Mouse (Mus musculus): ENCODE results near the gene Trabd2b. TPM values are rescaled to one million over a fixed set of nuclear protein-coding genes. Genes with fewer than 3 reads are reported as not detected.

Trabd2b gene
- polyA plus RNA-seq, 1 experiment = not detected

- WGBS = 90% methylated on average over 2 of the region's 2 CpGs
- H3K4me3 ChIP-seq (ENCODE audit: insufficient read depth, low read depth, low read length) = no peak overlapping the region
- H3K27ac ChIP-seq (ENCODE audit: insufficient read depth, low read depth, low read length) = no peak overlapping the region
- no peaks in the 10 kb centered on the region for H3K4me1 ChIP-seq (ENCODE audit: control insufficient read depth, insufficient read depth, low read length)
- TF ChIP-seq CTCF (IDR thresholded peaks at IDR 0.05; ENCODE audit: insufficient read depth, low read depth, low read length) (no peak), POLR2A (IDR thresholded peaks at IDR 0.05; ENCODE audit: insufficient read depth, low read depth, low read length) (no peak)
These were observed 36.9 kb upstream of the Trabd2b start for GRCm38 (mm10) chr4:114369591-114369990.

- Histone ChIP-seq H3K4me1 (ENCODE audit: control insufficient read depth, insufficient read depth, low read length) (no peaks in the 10 kb centered on the region), H3K4me3 (ENCODE audit: insufficient read depth, low read depth, low read length) (no peak overlapping the region), H3K27ac (ENCODE audit: insufficient read depth, low read depth, low read length) (no peak overlapping the region)
- no peak for TF ChIP-seq CTCF (IDR thresholded peaks at IDR 0.05; ENCODE audit: insufficient read depth, low read depth, low read length)
- TF ChIP-seq POLR2A (IDR thresholded peaks at IDR 0.05; ENCODE audit: insufficient read depth, low read depth, low read length) = no peak
These were observed 35.4 kb upstream of the Trabd2b start for GRCm38 (mm10) chr4:114370935-114371715.

DNA sequence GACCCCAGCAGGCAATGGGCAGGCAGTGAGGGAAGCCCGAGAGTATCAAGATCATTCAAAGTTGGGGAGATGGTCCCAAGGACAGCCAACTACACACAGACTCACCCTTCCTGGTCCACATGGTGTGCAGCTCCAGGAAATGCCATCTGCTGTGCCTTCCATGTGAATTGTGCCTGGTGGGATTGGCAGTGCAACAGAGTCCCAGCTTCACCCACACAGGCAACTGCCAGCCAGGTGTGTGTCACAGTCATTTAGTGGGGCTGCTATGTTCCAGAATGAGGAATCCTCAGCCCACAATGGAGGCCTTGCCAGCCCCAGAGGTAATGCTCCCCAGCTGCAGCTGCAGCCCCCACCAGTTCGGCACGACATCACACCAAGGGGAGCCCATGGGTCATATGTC lies 33.8 kb upstream of the Trabd2b start:
- no peak for TF ChIP-seq POLR2A (IDR thresholded peaks at IDR 0.05; ENCODE audit: insufficient read depth, low read depth, low read length)
- no peak for TF ChIP-seq CTCF (IDR thresholded peaks at IDR 0.05; ENCODE audit: insufficient read depth, low read depth, low read length)
- Histone ChIP-seq H3K4me3 (ENCODE audit: insufficient read depth, low read depth, low read length) (no peak overlapping the region), H3K4me1 (ENCODE audit: control insufficient read depth, insufficient read depth, low read length) (no peaks in the 10 kb centered on the region), H3K27ac (ENCODE audit: insufficient read depth, low read depth, low read length) (no peak overlapping the region)
- WGBS = 94% methylated on average over 3 of the region's 3 CpGs

GRCm38 (mm10) chr4:114374330-114374729 lies 32.2 kb upstream of the Trabd2b start:
- WGBS = 75% methylated on average over 1 of the region's 1 CpGs
- Histone ChIP-seq H3K4me1 (ENCODE audit: control insufficient read depth, insufficient read depth, low read length) (no peaks in the 10 kb centered on the region), H3K27ac (ENCODE audit: insufficient read depth, low read depth, low read length) (no peak overlapping the region), H3K4me3 (ENCODE audit: insufficient read depth, low read depth, low read length) (no peak overlapping the region)
- no peak for TF ChIP-seq CTCF (IDR thresholded peaks at IDR 0.05; ENCODE audit: insufficient read depth, low read depth, low read length)
- no peak for TF ChIP-seq POLR2A (IDR thresholded peaks at IDR 0.05; ENCODE audit: insufficient read depth, low read depth, low read length)

GRCm38 (mm10) chr4:114377531-114377930 lies 29.0 kb upstream of the Trabd2b start:
- Histone ChIP-seq H3K27ac (ENCODE audit: insufficient read depth, low read depth, low read length) (no peak overlapping the region), H3K4me1 (ENCODE audit: control insufficient read depth, insufficient read depth, low read length) (0 out of 2 replicates have a peak, but pooled peaks cover under 1% of the 10 kb centered on the region), H3K4me3 (ENCODE audit: insufficient read depth, low read depth, low read length) (no peak overlapping the region)
- TF ChIP-seq CTCF (IDR thresholded peaks at IDR 0.05; ENCODE audit: insufficient read depth, low read depth, low read length) = no peak
- no peak for TF ChIP-seq POLR2A (IDR thresholded peaks at IDR 0.05; ENCODE audit: insufficient read depth, low read depth, low read length)
- WGBS = 86% methylated on average over 11 of the region's 11 CpGs

DNA sequence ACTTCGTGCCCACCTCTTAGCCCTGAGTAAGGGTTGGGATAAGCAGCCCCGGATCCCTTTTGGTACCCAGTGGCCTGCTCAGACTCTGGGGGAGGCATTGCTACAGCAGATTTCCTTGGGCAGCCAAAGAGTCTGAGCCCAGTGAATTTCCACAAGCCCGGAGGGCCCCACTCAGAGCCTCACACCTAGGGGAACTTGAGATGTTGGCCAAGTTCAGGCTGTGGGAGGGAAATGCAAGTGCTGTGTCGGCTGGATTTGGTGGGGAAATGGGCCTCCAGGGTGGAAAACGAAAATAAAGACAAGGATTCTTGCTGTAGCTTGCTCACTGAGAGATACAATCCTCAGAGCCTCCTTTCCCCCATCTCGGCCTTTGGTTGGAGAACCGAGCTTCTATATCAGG lies 28.0 kb upstream of the Trabd2b start:
- Histone ChIP-seq H3K27ac (ENCODE audit: insufficient read depth, low read depth, low read length) (no peak overlapping the region), H3K4me3 (ENCODE audit: insufficient read depth, low read depth, low read length) (no peak overlapping the region), H3K4me1 (ENCODE audit: control insufficient read depth, insufficient read depth, low read length) (0 out of 2 replicates have a peak, but pooled peaks cover 2% of the 10 kb centered on the region)
- 81% methylated on average over 7 of the region's 7 CpGs for WGBS
- TF ChIP-seq POLR2A (IDR thresholded peaks at IDR 0.05; ENCODE audit: insufficient read depth, low read depth, low read length) = no peak
- TF ChIP-seq CTCF (IDR thresholded peaks at IDR 0.05; ENCODE audit: insufficient read depth, low read depth, low read length) = no peak

DNA sequence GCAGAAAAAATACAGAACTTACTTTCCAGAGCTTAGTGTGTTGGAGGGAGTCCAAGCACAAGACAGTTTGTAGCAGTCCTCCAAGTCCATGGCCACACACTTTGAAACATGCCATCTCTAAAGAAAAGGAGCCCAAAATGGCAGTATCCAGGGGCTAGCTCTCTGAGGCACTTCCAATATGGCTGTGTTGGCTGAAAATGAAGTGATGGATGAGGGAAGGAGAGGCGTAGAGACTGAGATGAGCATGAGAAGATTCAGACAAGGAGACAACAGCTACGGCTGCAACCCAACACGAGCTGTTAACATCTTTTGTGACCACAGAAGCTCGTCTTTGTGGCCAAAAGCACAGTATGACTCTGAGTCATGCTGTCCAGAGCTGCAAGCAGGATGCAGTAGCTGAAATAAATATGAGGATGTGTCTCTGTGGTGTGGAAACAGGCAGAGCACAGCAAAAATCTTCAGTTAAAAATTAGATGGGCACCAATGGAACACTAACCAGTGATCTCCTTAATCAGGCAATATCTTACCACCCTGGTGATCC lies 27.0 kb upstream of the Trabd2b start:
- TF ChIP-seq POLR2A (IDR thresholded peaks at IDR 0.05; ENCODE audit: insufficient read depth, low read depth, low read length) = no peak
- TF ChIP-seq CTCF (IDR thresholded peaks at IDR 0.05; ENCODE audit: insufficient read depth, low read depth, low read length) = no peak
- H3K4me1 ChIP-seq (ENCODE audit: control insufficient read depth, insufficient read depth, low read length) = 0 out of 2 replicates have a peak, but pooled peaks cover 2% of the 10 kb centered on the region
- no peak overlapping the region for H3K27ac ChIP-seq (ENCODE audit: insufficient read depth, low read depth, low read length)
- H3K4me3 ChIP-seq (ENCODE audit: insufficient read depth, low read depth, low read length) = no peak overlapping the region
- 89% methylated on average over 4 of the region's 4 CpGs for WGBS

DNA sequence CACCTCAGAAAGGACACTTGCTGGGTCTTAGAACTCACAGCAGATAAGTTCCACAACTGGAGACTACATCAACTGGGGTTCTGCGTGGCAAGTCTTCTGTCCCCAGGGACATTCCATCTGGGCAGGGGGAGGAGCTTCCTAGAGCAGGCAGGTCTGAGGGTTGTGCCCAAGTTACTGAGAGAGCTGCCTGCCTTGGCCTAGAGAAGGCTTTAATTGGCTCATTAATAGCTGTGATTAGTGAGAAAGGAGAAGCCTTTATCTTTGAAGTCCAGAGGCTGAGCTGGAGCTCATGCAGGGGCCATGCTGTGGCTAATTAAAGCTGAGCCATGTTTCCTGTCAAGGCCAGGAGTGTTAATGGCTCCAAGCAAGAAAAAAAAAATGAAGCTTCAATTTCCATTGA lies 23.9 kb upstream of the Trabd2b start:
- Histone ChIP-seq H3K4me3 (ENCODE audit: insufficient read depth, low read depth, low read length) (no peak overlapping the region), H3K27ac (ENCODE audit: insufficient read depth, low read depth, low read length) (no peak overlapping the region), H3K4me1 (ENCODE audit: control insufficient read depth, insufficient read depth, low read length) (peaks cover 6% of the 10 kb centered on the region; the same call in 1 of the 2 replicates)
- TF ChIP-seq CTCF (IDR thresholded peaks at IDR 0.05; ENCODE audit: insufficient read depth, low read depth, low read length) (no peak), POLR2A (IDR thresholded peaks at IDR 0.05; ENCODE audit: insufficient read depth, low read depth, low read length) (no peak)
- 39% methylated on average over 1 of the region's 1 CpGs for WGBS

DNA sequence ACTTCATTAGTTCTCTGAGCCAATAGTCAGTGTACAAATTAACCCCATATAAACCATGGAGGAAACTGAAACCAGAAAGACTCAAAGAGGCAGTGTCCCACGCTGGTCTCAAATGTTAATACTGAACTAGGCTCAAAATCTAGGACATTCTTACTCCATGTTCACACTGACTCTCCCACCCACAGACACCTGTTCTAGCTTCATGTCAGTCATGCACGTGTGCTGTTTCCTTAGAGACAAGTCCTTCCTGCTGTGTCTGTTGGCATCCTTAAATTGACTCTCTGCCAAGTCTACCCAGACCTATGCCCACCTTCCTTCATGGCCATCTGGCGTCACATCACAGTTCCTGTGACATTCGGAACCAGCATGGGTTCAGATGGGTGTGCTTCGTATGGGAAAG lies 21.3 kb upstream of the Trabd2b start:
- no peak overlapping the region for H3K27ac ChIP-seq (ENCODE audit: insufficient read depth, low read depth, low read length)
- no peak for TF ChIP-seq POLR2A (IDR thresholded peaks at IDR 0.05; ENCODE audit: insufficient read depth, low read depth, low read length)
- TF ChIP-seq CTCF (IDR thresholded peaks at IDR 0.05; ENCODE audit: insufficient read depth, low read depth, low read length) = no peak
- WGBS = 87% methylated on average over 5 of the region's 5 CpGs
- peaks cover 6% of the 10 kb centered on the region; the same call in 1 of the 2 replicates for H3K4me1 ChIP-seq (ENCODE audit: control insufficient read depth, insufficient read depth, low read length)
- no peak overlapping the region for H3K4me3 ChIP-seq (ENCODE audit: insufficient read depth, low read depth, low read length)
